Mouse (Mus musculus) lung, postnatal 4 days (tissue): ENCODE measurements at regions not wholly inside any gene's neighbourhood (a gene's known extent, or its start where the extent isn't known, plus 50 kb on each side); places are given as distances from the start of the nearest gene placed in this dataset.
A peak's percentile ranks its signal among the peaks of the same experiment; 100 is the strongest.

ENCODE experiments used
- DNase-seq, 2 experiments: peaks; one replicate each; pipeline ENCODE4 v3.0.0; 2021

DNA sequence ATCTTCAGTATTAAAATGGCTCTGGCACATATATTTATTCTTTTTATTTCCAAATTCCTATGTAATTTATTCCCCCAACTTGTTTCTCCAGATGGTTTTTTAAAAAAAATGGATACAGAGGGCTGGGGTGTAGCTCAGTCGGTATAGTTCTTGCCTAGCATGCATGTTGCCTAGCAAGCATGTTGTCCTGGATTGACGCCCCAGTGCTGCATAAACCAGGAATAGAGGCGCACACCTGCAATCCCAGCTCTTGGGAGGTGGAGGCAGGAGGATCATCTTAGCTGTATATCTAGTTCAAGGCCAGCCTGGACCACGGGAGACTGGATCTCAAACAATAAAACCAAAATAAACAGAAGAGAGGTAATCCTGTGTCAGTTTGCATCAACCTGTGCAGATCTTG, 183.5 kb upstream of the Jmjd1c start:
- no peak for DNase-seq

DNA sequence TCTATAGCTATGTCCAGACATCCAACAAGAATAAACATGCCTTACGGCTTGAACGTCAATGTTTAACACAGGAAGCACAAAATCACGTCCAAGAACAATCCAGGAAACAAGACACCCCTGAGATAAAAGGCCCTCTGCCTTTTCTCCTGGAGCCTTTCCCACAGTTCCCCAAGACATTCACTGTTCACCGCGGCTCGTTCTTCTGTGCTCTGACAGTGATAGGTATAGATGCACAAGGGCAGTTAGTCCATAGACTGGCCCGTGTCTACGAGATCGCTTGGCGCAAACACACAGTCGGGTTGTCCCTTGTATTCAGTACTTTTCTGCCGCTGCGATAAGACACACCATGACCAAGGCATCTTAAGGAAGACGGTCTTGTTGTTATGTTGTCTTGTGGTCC, 182.7 kb upstream of the Jmjd1c start:
- DNase-seq, result peak in 1 of 2 experiments; percentile 27

DNA sequence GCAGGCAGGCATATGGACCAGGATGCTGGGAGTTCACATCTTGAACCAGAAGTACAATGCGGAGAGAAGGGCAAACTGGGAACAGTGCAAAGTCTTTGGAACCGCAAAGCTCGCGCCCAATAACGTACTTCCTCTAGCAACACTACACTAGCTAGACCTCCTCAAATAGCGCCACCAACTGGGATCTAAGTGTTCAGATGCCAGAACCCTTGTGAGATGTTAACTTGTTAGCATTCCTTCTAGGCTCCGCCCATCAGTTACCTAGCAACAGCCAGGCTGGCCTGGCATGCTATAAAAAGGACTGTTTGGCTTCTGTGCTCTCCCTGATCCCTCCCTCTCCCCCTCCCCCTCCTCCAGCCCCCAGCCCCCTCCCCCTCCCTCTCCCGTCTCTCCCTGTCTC, 182.3 kb upstream of the Jmjd1c start:
- peak; percentile 55 to 65 for DNase-seq

DNA sequence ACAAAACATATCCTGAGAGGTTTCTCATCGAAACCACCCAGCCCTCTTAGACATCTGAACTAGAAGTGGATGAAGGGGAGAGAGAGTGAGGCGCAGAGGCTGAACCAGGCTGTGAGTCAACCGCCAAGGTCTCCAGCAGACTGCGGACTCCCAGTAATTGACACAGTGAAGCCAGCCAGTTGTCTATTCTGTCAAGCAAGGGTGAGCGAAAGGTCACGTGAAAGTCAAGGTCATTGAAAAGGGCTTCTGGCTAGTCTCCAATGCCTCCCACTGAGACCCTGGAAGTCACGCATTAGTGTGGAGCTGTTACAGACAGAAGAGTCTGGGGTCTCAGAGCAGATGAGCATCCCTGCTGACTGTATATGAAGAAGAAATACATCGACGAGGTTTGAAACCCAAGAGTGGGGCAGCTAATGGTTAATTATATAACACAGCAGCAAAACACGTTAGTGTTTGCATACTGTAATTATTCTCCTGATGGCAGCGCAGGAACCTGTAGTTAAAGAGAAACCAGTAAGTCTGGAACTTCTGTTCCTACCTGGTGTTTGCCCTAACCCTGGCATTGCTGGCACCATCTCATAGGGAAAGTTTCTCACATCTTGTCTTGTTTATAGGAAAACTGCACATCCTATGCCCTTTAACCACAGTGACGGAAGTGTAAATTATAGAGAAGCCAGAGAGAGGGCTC, 181.5 kb upstream of the Jmjd1c start:
- DNase-seq, result no peak

DNA sequence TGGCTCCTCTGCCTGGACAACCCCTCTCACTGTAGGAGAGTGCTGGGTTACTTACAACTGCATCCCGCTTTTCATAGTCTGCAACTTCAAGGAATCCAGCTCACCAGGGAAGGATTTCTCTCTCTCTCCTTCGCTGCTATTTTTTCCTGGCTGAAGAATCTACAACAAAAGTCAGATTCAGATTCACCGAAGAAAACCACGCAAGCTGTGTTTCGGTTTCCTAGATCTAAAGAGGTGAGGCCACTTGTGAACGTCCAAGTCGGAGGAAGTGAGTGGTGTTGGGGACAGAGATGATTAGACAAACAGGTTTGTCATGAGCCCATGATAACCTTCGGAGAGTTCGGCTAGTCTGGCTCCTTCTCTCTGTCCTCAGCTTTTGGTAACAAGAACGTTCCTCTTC, 180.1 kb upstream of the Jmjd1c start:
- no peak for DNase-seq

DNA sequence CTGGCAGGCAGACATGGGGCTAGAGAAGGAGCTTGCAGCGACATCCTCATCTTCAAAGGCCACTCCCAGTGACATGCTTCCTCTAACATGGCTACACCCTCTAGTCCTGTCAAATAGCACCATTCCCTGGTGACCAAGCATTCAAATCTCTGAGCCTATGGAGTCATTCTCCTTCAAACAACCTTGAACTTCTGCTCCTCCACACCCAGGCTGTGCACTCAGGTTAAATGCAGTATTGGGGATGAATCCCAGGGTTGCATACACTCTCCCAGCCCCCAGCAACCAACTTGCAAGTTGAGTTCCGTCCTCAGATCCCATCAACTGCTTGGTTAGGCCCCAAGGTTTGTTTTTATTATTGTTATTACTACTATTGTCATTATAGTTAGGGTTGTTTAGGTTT, 178.2 kb upstream of the Jmjd1c start:
- DNase-seq, result no peak

DNA sequence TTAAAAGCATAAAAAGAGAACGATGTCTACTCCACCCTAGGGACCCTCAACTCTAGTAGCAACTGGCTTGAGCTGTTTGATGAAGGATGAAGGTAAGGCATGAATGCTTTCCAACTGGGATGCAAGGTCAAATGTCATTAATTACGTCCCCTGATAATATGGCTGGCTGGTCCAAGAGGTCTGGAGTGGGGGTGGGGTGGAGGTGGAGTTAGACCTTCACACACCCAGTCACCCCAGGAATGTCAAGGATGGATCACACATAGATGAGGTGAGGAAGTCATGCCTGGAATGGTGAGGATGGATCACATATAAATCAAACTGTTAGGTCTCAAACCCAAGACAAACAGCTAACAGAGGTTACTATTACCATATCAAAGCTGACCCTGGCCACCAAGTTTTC, 177.2 kb upstream of the Jmjd1c start:
- DNase-seq, result no peak

DNA sequence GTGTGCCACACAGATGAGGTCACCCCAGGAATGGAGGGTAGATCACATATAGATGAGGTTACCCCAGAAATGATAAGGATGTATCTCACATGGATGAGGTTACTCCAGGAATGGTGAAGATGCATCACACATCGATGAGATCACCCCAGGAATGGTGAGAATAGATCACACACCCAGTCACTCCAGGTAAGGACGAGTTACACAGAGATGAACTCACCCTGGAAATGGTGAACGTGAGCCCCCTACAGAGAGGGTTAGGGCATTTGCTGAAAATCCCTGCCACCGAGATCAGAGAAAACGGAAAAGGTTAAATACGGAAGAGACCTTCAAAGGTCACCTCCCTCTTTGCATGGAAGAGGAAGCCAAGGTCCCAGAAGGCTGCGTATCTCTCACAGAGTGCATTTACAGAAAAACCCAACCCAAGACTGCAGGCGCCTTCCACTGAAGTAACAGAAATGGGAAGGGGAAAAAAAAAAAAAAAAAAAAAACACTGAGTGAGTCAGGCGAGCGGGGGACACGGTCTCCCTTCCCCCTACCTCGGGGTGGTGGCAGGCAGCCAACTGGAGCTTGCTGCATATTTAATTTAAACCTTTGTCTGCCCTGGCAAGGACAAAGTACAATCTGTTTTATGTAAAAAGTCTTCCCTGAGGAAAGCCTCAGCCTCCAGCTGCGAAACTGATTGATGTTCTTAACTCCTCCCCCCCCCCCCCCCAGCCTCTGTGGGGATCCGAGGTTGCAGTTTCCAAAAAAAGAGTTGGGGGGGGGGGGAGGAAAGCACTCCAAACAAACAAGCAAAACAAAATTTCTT, 175.8 kb upstream of the Jmjd1c start:
- DNase-seq, result peak; percentile 77 to 88

DNA sequence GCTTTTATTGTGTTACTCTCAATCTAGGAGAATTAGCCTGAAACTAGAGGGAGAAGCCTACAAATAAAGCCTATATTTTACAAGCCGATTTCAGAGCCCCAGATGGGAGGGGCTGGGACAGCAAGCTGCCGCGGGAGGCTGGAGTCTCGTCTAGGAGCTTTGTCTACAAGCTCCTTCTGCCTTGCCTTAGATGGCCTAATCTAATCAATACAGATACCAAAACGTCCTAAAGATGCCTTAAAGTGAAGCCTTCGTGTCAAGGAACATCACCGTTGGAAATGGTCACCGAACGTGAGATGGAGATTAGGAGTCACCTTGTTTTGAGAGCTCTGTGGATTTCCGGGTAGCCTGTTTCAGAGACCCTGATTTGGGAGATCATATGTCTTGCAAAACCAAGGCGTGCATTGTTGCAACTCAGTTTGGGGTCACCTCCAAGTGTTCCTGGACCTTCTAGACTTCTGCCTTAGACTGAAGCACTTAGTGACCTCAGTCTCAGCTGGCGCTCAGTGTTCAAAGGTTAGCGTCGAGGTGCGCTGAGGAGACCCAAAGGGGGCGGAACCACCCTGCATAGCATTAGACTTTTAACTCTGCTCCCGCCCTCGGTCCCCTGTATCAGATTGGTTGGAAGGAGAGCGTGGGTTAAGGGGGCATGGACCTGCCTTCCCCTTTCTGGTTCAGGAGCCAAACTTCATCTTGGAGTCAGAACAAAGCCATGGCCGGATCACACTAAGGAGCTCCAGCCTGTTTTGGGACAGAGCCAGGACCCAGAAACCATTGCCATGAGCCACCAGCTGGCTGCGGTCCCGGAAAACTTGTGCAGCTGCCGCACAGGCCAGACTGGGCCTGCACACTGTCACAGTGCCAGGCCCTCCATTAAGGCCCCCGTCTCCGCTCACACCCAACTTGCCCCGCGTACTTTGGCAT, 174.9 kb upstream of the Jmjd1c start:
- peak; percentile 95 to 97 for DNase-seq

DNA sequence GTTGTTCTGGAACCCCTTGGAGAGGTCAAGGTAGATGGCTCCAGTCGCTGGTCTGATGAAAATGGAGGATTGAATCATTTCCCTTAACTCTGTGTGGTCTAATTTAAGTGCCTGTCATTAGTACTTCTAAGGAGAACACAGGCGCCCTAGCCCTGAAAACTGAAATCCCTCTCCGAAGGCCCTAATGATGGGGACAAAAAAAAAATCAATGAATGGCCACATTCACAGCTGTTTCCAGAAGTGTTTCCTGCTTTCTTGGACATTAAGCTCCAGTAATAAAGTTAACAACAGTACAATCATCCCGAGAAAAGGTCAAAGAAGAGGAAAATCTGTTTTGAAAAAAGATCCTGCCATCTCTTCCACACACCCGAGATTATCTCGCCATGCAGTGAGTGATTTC, 174.1 kb upstream of the Jmjd1c start:
- no peak for DNase-seq

DNA sequence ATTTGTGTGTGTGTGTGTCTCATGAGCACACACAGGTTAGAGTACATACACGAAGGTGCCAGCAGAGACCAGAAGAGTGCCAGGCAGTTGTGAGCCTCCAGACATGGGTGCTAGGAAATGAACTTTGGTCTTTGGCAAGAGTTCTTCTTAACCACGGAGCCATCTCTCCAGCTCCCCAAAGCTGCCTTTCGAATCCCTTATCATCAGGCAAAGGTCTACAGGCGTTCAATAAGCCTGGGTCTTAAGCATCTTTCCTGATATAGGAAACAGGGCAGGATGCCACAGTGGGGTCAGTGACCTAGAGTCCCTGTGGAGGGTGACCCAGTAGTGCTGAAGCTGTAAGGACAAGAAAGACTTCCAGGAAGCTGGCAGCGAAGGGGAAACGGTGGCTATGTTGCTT, 173.6 kb upstream of the Jmjd1c start:
- no peak for DNase-seq

DNA sequence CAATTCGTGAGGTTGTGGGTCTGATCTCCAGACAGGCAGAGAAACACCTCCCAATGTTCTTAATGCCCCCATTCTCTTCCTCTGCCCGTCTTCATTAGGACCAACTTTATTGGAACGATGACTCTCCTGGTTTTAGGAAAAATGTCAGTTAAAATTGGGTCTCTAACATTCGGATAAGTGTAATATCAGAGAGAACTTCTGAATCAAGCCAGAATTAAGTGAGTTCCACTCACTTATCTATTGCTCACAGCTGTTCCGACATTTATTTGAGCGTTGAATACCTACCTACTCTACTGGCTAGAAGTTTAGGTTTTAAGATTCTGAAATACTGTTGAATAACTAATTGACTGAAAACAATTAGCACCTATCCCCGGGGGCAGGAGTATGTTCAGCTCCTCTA, 172.0 kb upstream of the Jmjd1c start:
- DNase-seq, result no peak

DNA sequence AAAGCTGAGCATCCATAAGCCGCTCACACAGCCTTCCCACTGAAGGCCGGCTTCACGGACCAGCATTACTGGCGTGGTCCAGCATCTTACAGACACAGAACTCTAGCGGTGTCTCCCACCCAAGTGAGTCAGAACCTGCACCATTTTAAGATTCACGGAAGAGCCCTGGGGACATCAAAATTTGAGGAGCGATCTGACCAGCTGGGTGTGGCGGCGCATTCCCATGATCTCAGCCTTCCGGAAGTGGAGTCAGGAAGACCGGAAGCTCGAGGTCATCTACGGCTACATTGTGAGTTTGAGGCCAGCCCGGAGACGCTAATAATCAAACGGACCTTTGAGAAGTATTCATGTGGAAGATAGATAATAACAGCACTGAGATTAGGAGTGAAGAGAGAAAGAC, 171.5 kb upstream of the Jmjd1c start:
- no peak for DNase-seq

DNA sequence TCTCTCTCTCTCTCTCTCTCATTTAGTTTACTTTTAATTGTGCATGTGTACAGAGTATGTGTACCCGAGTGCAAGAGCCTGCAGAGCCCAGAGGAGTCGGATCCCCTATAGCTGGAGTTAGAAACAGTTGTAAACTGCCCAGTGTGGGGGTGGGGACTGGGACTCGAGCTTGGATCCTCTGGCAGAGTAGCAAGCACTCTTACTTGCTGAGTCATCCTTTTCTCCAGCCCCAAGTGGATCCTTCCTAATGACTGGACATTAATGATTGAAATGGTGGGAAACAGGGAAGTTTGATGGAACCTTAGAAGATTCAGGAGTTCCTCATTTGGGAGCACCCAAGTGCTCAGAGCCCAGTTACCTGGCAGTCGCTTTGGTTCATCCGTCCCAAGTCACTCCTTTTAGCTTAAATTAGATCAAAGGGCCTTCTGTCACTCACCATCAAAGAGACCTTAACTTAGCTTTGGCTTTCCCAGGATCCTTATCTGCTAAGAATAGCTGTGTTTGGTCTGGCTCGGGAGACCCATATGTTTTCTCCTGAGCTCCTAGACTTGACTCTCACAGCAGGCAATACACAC, 170.3 kb upstream of the Jmjd1c start:
- no peak for DNase-seq

DNA sequence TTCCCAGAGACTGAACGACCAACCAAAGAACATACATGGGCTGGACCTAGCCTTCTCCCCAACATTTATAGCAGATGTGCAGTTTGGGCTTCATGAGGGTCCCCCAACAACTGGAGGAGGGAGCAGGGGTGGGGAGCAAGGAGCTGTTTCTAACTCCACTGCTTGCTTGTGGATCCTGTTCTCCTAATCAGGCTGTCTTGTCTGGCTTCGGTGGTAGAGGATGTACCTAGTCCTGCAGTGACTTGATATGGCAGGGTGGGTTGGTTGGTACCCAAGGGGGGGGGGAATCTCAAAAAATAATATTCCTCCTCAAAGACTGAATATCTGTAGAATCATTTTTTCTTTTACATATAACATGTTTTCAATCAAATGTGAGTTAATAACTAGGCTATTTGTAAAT, 168.3 kb upstream of the Jmjd1c start:
- no peak for DNase-seq

DNA sequence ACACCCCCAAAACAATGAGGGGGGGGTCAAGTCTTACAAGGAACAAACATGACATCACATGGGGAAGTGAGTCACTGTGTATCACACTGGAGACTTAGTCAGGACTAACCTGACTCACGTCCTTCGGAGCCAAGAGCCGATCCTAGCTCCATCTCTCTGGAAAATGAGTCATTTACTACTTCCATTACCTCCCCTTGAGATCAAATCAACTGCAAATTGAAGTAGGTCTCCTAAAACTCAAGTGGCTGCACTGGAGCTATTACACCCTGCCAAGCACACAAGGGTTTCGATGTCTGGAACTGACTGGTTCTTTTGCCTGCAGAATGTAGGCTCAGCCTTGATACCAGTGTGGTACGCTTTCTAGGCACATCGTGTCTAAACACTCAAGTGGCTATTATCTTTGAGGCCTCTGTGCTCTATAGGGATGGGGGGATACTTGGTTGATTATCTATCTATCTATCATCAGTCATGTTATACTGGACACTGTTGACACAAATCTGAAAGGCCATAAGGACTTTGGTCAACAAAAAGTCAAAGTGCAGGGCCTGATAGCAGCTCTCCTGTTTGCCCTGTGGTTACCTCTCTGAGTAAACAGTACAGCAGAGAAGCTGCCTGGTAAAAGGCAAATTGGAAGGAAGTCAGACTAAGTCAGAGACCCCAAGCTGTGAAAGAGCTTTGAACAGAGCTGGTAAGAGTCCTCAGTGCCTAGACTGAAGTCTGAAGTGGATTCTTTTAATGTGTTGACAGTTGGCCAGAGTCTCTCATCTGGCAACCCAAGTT, 167.5 kb upstream of the Jmjd1c start:
- DNase-seq, result peak; percentile 27 to 41

DNA sequence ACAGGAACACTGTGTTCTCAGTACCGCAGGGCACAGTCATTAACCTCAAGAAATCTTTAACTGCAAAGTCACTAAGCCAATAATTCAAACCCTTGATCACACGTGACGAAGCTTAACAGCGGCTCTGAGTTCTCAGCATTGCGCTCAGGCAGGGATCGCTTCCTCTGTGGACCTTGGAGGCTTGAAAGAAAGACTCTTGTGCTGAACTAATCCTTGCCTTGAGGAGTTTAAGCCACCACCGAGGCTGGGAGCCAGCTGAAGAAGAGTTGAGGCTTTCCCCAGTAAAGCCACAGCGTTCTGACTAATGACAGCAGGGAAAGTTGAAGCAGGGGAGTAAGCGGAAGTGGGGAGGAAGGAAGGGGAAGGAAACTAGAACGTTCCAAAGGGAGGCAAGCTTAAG, 165.4 kb upstream of the Jmjd1c start:
- peak in 1 of 2 experiments; percentile 19 for DNase-seq

DNA sequence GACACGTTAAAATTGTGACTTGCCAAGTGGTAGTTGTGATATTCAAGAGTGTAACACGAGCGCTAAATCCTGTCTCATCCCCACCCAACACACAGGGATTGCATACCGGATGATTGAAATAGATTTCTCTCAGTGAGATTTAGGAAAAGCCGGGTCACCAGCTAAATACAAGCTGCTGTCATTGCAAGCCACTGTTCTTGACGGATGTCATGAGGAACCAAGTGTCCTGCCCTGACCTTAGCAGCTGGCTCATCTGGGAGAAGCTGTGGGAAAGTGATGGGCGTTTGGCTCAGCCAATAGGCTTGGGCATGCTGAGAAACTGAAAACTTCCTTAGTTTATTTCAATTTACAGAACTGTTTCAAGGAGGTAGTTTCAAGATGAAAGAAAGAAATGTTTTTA, 164.4 kb upstream of the Jmjd1c start:
- peak; percentile 66 to 80 for DNase-seq

DNA sequence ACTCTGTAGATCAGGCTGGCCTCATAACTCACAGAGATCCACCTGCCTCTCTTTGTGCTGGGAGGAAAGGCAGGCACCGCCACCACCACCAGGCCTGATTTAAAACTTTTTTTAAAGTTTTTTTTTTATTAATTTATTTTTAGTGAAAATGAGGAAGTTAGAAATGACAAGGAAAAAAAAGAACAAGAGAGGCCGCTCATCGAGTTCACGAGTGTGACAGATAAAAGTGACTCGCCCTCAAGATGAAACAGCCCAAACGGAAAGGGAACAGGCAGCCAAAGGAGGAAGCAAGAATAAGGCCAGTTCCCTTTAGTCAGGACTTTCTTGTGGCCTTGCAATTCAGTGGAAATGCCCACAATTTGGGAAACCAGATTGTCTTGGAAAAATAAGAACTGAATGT, 163.4 kb upstream of the Jmjd1c start:
- DNase-seq, result no peak

DNA sequence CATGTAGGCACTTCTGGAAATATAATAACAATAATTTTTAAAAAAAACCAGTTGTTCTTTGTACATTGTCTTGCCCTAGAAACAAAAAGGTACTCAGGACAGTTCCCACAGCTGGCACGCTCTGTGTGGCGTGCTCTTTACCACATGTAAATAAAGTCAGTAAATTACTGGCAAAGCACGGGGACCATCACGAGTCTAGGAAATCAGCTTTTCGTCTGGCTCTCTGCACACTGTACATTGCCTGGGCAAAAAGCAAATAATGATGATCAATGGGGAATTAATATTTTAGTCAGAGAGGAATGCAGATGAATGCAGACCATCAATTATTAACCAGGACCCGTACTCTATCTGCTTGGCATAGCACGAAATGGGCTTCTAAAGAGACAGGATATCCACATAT, 162.2 kb upstream of the Jmjd1c start:
- DNase-seq, result no peak

DNA sequence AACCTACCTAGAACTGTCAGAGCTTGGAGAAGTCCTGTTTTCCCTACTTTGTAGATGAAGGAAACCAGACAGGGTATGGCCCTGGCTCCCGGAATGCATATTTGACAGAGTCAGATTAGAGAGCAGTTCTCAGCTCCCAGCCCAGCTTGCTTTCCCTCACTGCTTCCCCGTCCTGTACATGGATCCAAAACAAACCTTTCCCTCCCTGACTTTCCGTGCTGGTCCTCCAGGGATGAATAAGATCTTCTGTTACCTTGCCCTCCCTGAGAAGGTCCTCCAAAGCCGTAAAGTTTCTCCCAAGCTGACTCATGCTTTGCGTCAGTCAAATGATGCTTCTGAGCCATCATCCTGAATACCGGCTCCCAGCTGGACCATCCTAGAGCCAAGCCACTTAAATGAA, 160.2 kb upstream of the Jmjd1c start:
- DNase-seq, result no peak

DNA sequence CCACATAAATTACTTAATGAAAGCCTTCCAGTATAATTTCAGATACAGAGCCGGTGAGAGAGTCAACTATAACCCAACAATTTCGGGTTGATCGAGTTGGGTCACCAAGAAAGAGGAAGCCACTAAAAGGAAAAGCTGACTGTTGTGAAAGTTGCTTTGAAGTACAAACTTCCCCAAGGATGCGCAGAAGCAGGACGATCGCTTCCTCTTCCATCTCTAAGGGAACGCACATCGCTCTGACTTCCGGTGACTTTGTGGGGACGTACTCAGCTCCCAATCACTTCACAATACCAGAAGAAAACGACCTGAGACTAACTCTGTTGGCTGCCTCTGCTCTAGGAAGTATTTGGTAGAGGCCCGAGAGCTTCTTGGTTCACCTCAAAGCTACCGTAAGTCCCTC, 158.8 kb upstream of the Jmjd1c start:
- DNase-seq, result no peak
